Mouse (Mus musculus) liver, embryonic 11.5 days (tissue): ENCODE data around the gene Fam160b1. TPM values are rescaled to one million over a fixed set of nuclear protein-coding genes. Genes with fewer than 3 reads are reported as not detected.

Experiments
- ATAC-seq: fragments of 200-750 bp; cut with Nextera tagmentation; replicated peaks from 2 replicates; pipeline ENCODE4 v1.8.0; 2017; ENCODE audit warnings: moderate number of reproducible peaks, mild to moderate bottlenecking, moderate TSS enrichment, moderate library complexity; ENCODE audit not compliant: low FRiP score
- DNase-seq: peaks from one replicate; pipeline ENCODE4 v3.0.0-alpha.2; 2017; ENCODE audit warnings: low spot score
- H3K27ac ChIP-seq: fragments of 300-500 bp; sonication (generic); 2 replicates; pipeline ENCODE4 v1.5.1; 2014; ENCODE audit warnings: mild to moderate bottlenecking, low read depth, low read length, control low read depth
- H3K27me3 ChIP-seq: fragments of 300-500 bp; sonication (generic); replicated peaks from 2 replicates; pipeline ENCODE4 v1.6.1; 2014; ENCODE audit warnings: low read length, mixed read lengths; ENCODE audit not compliant: control insufficient read depth, insufficient read depth
- H3K36me3 ChIP-seq: fragments of 300-500 bp; sonication (generic); 2 replicates; pipeline ENCODE4 v1.6.1; 2014; ENCODE audit warnings: mild to moderate bottlenecking, low read length, moderate library complexity, mixed read lengths; ENCODE audit not compliant: control insufficient read depth, insufficient read depth
- H3K4me1 ChIP-seq: fragments of 300-500 bp; sonication (generic); replicated peaks from 2 replicates; pipeline ENCODE4 v1.6.1; 2014; ENCODE audit warnings: low read length, mixed read lengths; ENCODE audit not compliant: control insufficient read depth, insufficient read depth
- H3K4me2 ChIP-seq: fragments of 300-500 bp; sonication (generic); 2 replicates; pipeline ENCODE4 v1.6.1; 2014; ENCODE audit warnings: mild to moderate bottlenecking, control low read depth, moderate library complexity
- H3K4me3 ChIP-seq: fragments of 300-500 bp; sonication (generic); 2 replicates; pipeline ENCODE4 v1.5.1; 2014; ENCODE audit warnings: low read depth, low read length, control low read depth
- H3K9ac ChIP-seq: fragments of 300-500 bp; sonication (generic); 2 replicates; pipeline ENCODE4 v1.6.1; 2014; ENCODE audit warnings: low read depth, low read length, control low read depth
- H3K9me3 ChIP-seq: fragments of 300-500 bp; sonication (generic); 2 replicates; pipeline ENCODE4 v1.6.1; 2016; ENCODE audit warnings: low read length, inconsistent platforms, mixed read lengths; ENCODE audit not compliant: control insufficient read depth
- WGBS: fragments of 180-500 bp; shearing (Covaris S2); extraction: QIAGEN DNeasy Blood & Tissue Kit; methylation state at CpG from one replicate; pipeline ENCODE4 v1.1.7; 2014; 5-methylcytosine and 5-hydroxymethylcytosine counted together
- polyA plus RNA-seq: library from polyadenylated mRNA; unstranded; fragments of >200 nt; fragmentation: Nextera tagmentation; extraction: Ambion mirVana; gene quantifications from 2 replicates; pipeline ENCODE4 v1.2.1, GENCODE M21; 2014

The Fam160b1 gene
- polyA plus RNA-seq, 1 experiment from 2014 or later, result 11.9 TPM

DNA sequence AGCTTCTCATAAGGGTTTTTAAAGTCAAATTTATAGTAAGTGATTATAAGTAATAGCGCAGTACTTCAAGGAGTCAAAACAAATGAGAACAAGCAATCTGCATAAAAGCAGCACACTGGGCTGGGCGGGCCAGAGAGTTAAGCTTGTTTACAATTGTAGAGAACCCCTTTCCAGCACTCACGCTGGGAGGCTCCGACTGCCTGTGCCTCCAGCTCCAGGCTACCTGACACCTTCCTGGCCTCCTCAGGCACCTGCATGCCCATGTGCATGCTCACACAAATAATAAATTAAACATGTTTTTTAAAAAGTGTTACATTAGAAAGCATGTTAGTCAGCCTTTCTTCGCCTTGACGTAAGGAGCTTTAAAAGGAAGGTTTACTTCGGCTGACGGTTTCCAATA is 25.3 kb upstream of the Fam160b1 start:
- Histone ChIP-seq H3K36me3 (no peaks in the 10 kb centered on the region), H3K4me2 (no peak overlapping the region), H3K4me3 (no peak overlapping the region), H3K9me3 (no peaks in the 10 kb centered on the region), H3K27ac (no peak overlapping the region), H3K27me3 (no peaks in the 10 kb centered on the region), H3K9ac (no peak overlapping the region), H3K4me1 (no peaks in the 10 kb centered on the region)
- DNase-seq (no peak), ATAC-seq (no peak)
- 64% methylated on average over 8 of the region's 8 CpGs for WGBS

DNA sequence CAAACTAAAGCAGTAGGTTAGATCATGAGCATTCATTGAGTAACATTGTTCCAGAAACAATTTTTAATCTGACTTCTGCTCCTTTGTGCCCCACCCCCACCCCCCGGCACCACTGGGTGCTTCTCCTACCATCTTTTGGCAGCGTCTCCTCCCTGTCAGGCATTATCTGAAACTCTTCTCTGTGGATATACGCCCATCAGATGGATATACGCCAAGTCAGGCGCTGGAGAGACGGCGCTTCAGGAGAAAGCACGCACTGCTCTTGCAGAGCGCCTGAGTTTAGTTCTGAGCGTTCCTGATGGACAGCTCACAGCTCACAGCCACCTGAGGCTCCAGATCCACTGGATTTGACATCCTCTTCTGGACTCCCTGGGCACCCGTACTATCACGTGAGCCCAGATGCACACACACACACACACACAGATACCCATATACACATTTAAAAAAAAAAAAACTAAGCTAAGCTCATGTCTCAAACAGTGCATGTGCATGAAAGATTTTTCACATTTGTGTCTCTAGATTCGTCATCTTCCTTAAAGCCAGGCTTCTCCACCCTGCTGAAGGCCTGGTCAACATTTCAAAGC is 21.1 kb upstream of the Fam160b1 start:
- no peak for DNase-seq
- 80% methylated on average over 13 of the region's 13 CpGs for WGBS
- Histone ChIP-seq H3K9ac (no peak overlapping the region), H3K9me3 (no peaks in the 10 kb centered on the region), H3K4me2 (no peak overlapping the region), H3K4me1 (no peaks in the 10 kb centered on the region), H3K27me3 (no peaks in the 10 kb centered on the region), H3K27ac (no peak overlapping the region), H3K4me3 (no peak overlapping the region), H3K36me3 (no peaks in the 10 kb centered on the region)
- no peak for ATAC-seq

DNA sequence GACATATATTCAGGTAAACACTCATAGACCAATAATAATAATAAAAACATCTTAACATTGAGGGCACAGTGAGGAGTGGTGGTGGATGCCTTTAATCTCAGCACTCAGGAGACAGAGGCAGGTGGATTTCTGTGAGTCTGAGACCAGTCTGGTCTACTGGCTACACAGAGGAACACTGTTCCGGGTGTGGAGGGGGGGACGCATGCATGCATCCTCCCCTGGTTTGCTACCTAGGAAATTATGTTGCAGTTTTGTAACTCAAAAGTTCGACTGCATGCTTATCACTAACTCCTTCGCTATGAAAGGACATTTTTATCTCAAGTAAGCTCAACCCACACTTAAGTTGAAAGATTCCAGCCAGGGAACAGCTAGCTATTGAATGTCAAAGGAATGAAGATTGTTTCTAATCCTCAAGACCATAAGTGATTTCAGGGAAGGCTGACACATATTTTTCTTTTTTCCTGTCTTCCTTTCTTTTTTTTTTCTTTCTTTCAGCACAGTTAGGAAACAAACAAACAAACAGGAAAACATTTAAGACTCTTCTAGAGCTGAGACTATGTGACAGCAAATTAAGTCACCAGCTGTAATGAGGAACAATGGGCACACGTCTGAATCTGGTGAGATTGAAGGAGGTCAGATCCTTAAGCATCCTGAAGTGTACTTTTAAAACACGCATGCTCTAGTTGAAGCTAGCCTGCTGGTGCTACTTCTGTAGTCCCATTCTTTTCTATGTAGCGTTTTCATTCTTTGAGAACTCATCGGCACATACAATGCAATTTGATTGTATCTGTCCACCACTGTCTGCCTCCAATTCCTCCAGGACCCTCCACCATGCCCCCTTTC is 19.4 kb upstream of the Fam160b1 start:
- Histone ChIP-seq H3K9me3 (no peaks in the 10 kb centered on the region), H3K36me3 (no peaks in the 10 kb centered on the region), H3K4me2 (no peak overlapping the region), H3K27ac (no peak overlapping the region), H3K4me3 (no peak overlapping the region), H3K9ac (no peak overlapping the region), H3K4me1 (no peaks in the 10 kb centered on the region), H3K27me3 (no peaks in the 10 kb centered on the region)
- ATAC-seq, result no peak
- DNase-seq, result no peak
- whole genome bisulfite sequencing, result 71% methylated on average over 8 of the region's 8 CpGs

DNA sequence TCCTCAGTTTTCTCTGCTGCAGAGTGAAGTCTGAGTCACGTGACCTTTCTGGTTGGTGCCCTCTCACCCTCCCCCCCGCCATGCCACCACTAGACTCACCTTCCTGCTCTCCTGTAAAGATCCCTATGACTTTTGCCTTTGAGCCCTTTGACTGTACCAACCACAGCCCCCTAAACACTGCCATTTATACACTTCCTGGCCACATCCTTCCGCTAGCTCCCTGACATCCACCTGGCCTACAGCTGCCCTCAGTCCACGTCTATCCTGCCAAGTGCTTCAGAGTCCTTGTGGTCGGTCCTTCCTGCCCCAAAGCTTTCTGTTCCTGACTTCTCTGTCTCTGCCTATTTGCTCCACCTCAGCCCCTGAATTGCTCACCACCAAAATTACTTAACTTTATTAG is 16.6 kb upstream of the Fam160b1 start:
- H3K9me3 ChIP-seq, result peaks cover 10% of the 10 kb centered on the region
- H3K36me3 ChIP-seq, result no peaks in the 10 kb centered on the region
- DNase-seq (no peak), ATAC-seq (no peak)
- no peaks in the 10 kb centered on the region for H3K4me1 ChIP-seq
- whole genome bisulfite sequencing, result 59% methylated on average over 5 of the region's 5 CpGs
- H3K27ac ChIP-seq, result no peak overlapping the region
- no peak overlapping the region for H3K9ac ChIP-seq
- no peaks in the 10 kb centered on the region for H3K27me3 ChIP-seq
- no peak overlapping the region for H3K4me2 ChIP-seq
- no peak overlapping the region for H3K4me3 ChIP-seq

DNA sequence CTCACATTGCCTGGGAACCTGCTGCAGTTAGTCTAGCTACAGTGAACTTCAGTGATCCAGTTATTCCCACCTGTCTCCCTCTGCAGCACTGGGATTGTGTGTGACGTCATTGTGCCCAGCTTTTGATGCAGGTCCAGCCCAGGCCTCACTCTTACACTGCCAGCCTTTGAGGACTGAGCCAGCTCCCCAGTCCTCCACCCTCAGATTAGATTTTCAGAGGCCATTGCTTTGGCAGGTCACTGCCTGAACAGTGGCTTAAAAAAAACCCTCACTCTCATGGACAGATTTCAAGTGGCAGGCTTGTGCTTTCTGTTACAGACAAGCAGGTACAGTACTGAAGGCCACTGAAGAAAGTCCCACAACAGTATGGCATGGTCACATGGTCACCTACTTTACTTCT is 15.8 kb upstream of the Fam160b1 start:
- no peak overlapping the region for H3K27ac ChIP-seq
- WGBS, result 73% methylated on average over 1 of the region's 1 CpGs
- no peak overlapping the region for H3K4me2 ChIP-seq
- H3K4me1 ChIP-seq, result no peaks in the 10 kb centered on the region
- H3K4me3 ChIP-seq, result no peak overlapping the region
- no peak for DNase-seq
- peaks cover 10% of the 10 kb centered on the region for H3K9me3 ChIP-seq
- H3K36me3 ChIP-seq, result no peaks in the 10 kb centered on the region
- H3K27me3 ChIP-seq, result no peaks in the 10 kb centered on the region
- ATAC-seq, result no peak
- H3K9ac ChIP-seq, result no peak overlapping the region

DNA sequence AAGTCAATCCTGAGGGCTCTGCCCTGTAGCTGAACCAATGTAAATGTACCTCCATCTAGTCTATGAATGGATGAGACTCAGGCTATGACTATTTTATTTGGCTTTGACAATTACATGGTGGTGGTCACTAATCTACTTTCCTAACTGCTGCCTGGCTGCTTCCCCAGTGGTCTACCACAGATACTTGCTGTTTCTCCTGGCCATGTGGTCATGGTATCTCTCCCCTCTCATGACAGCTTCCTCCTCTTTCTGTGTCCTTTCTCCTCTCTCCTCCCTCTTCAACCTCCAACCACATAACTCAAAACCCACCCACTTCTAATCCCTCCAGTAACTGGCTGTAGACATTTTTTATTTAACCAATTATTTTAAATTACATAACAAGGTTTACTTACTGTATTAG is 11.4 kb upstream of the Fam160b1 start:
- ATAC-seq, result no peak
- H3K4me3 ChIP-seq, result no peak overlapping the region
- H3K4me1 ChIP-seq, result no peaks in the 10 kb centered on the region
- no peak overlapping the region for H3K9ac ChIP-seq
- H3K27me3 ChIP-seq, result no peaks in the 10 kb centered on the region
- no peak for DNase-seq
- no peak overlapping the region for H3K4me2 ChIP-seq
- peaks cover 10% of the 10 kb centered on the region for H3K9me3 ChIP-seq
- no peaks in the 10 kb centered on the region for H3K36me3 ChIP-seq
- no peak overlapping the region for H3K27ac ChIP-seq

DNA sequence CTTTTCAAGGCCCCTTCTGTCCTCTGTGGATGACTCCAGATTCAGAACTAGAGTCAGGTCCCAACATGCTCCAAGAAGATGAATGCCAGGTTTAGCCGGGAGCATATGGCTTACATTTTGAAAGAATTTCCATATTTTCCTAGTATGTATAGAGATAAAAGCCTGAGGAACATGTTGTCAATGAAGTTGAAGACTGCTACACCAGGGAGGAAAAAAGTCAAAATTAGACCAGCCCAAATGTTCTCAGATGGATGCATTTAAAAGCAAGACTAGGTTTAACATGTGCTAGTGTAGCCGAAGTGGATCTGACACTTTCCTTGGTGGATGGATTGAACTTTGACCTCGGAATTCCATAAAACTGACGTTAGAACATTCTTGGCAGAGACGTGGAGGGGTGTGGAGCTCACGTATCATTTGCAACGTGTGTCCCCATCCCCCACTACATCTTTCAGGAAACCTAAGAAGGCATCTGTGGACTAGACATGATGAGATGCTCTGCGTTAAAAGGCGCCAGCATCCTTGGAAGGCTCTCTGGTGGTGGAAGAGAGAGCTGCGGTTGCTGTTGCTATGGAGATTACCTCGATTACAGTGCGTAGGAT is 8.0 kb upstream of the Fam160b1 start:
- Histone ChIP-seq H3K4me1 (peaks cover 16% of the 10 kb centered on the region), H3K9me3 (peaks cover 4% of the 10 kb centered on the region; the same call in 1 of the 2 replicates), H3K9ac (no peak overlapping the region), H3K4me3 (no peak overlapping the region), H3K4me2 (no peak overlapping the region), H3K36me3 (peaks cover 3% of the 10 kb centered on the region; the same call in 1 of the 2 replicates), H3K27me3 (no peaks in the 10 kb centered on the region), H3K27ac (no peak overlapping the region)
- WGBS, result 80% methylated on average over 12 of the region's 12 CpGs
- DNase-seq, result no peak
- ATAC-seq, result no peak

DNA sequence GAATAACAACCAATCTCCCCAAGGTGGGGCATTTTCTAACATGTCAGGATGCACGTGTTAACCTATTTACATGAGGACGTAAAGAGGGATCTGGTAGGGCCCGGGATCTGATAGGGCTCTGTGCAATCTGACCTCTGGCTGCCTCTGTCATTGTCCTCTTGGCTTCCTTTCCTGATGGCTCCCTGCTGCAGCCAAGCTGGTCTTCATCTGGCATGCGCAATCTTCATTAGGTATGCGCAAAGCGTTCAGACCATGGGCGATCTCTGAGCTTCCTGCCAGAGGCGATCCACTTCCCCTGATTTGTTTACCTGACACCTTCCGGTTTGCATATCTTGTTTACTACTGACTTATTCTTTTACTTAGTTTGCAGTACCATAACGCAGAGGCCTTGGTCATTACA is 7.3 kb upstream of the Fam160b1 start:
- Histone ChIP-seq H3K9ac (no peak overlapping the region), H3K36me3 (peaks cover 3% of the 10 kb centered on the region; the same call in 1 of the 2 replicates), H3K27me3 (no peaks in the 10 kb centered on the region), H3K4me1 (peaks cover 20% of the 10 kb centered on the region), H3K4me3 (no peak overlapping the region), H3K9me3 (no peaks in the 10 kb centered on the region), H3K27ac (no peak overlapping the region), H3K4me2 (no peak overlapping the region)
- DNase-seq, result no peak
- WGBS, result 88% methylated on average over 10 of the region's 10 CpGs
- ATAC-seq, result no peak
